Mouse (Mus musculus) spleen, adult 2 months (tissue): ENCODE measurements around the gene Znhit6.

Experiments
- CTCF ChIP-seq: fragments of 200-500 bp; IDR thresholded peaks from 2 replicates; pipeline ENCODE4 v1.5.1; 2011; ENCODE audit warnings: mild to moderate bottlenecking, inconsistent platforms; ENCODE audit not compliant: insufficient read depth, insufficient read length, insufficient replicate concordance; ENCODE audit errors: extremely low read depth
- POLR2A ChIP-seq: fragments of 200-500 bp; IDR thresholded peaks from 2 replicates; pipeline ENCODE4 v1.6.1; 2011; ENCODE audit warnings: low read depth, low read length, inconsistent platforms

DNA sequence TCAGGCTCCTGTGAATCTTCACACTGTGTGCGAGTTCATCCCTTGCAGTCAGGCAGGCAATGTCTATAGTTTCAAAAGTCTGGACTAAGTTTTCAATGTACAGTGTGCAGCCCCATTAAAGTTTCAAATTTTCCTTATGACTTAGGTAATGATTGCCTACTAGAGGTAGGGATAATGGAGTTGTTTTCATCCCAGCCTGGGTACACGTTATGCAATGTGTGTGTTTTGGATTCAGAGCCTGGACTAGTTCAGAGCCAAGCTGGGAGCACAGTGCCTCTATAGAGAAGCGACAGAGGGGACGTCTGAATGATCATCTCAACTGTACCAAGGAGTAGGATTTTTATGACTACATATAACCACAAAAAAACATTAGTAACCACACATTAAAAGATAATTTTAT is 15.9 kb upstream of the Znhit6 start:
- no peak for TF ChIP-seq POLR2A
- TF ChIP-seq CTCF = no peak
